ENCODE assay signal across 8 mouse cellular contexts in genomic region chr8:20596842-20597708, GRCm38 (mm10). TPM values are rescaled to one million over a fixed set of nuclear protein-coding genes. Genes with fewer than 3 reads are reported as not detected.
DNase-seq lines count a peak whose midpoint lies in the region; ATAC-seq lines count a peak whose summit lies in the region.
"Not testable (repeated sequence)": the region's sequence is repeated elsewhere in the genome, so short reads cannot be mapped to it uniquely, and the experiment has no call there.

No protein-coding gene starts in this region.

- H3K4me3 ChIP-seq in forebrain, embryonic 11.5 days (ENCODE audit: low read depth, low read length); heart, embryonic 10.5 days: not testable (repeated sequence)

- intact Hi-C loops in left cerebral cortex, postnatal 25 days (cut with DNase I) = not testable (repeated sequence)

- H3K4me2 ChIP-seq in forebrain, embryonic 11.5 days (ENCODE audit: low read depth, low read length, severe bottlenecking) = not testable (repeated sequence)

- peak; percentile 78 for ATAC-seq in forebrain, embryonic 11.5 days (replicated peaks; ENCODE audit: low FRiP score)

- not testable (repeated sequence) for H3K36me3 ChIP-seq in forebrain, embryonic 11.5 days (ENCODE audit: control insufficient read depth, insufficient read depth, low read length); heart, embryonic 10.5 days

- not testable (repeated sequence) for H3K4me1 ChIP-seq in forebrain, embryonic 11.5 days (replicated peaks; ENCODE audit: control insufficient read depth, insufficient read depth, low read length); heart, embryonic 10.5 days

- not testable (repeated sequence) for H3K27me3 ChIP-seq in forebrain, embryonic 11.5 days (ENCODE audit: control insufficient read depth, insufficient read depth, low read length); heart, embryonic 10.5 days (ENCODE audit: insufficient read depth, poor library complexity, severe bottlenecking)

- WGBS in forebrain, embryonic 11.5 days = 80% methylated on average over 9 of the region's 13 CpGs
- 82% methylated on average over 10 of the region's 13 CpGs for WGBS in heart, embryonic 10.5 days

- H3K27ac ChIP-seq in forebrain, embryonic 11.5 days (ENCODE audit: low read depth, low read length); heart, embryonic 10.5 days: not testable (repeated sequence)

- H3K9me3 ChIP-seq in forebrain, embryonic 11.5 days (ENCODE audit: control insufficient read depth, low read length); heart, embryonic 10.5 days: not testable (repeated sequence)

- peak; percentile 76 to 84 for DNase-seq in adrenal gland, postnatal 4 days (ENCODE audit: low spot score in 2 of 2)
- DNase-seq in forebrain, embryonic 11.5 days (ENCODE audit: low spot score) = peak; percentile 48
- DNase-seq in heart, embryonic 10.5 days (ENCODE audit: low spot score) = peak; percentile 52
- peak; percentile 62 for DNase-seq in kidney, adult 11 months
- DNase-seq in left cerebral cortex, postnatal 25 days (ENCODE audit: low spot score in 2 of 2) = peak; percentile 68
- DNase-seq in lung, postnatal 36 days = peak; percentile 52
- DNase-seq in right cerebral cortex, postnatal 10 days (ENCODE audit: low spot score in 2 of 2) = peak; percentile 74 to 80
- peak; percentile 68 for DNase-seq in urinary bladder, postnatal 14 days (ENCODE audit: low spot score)

- not testable (repeated sequence) for H3K9ac ChIP-seq in forebrain, embryonic 11.5 days (ENCODE audit: low read length)

RNA-seq across cellular contexts. Expression of gene Gm21119, which starts 17.6 kb away (rescaled TPM):
- total RNA-seq in adrenal gland, postnatal 4 days (2021) = under 1 TPM; 0.40 to 0.62 TPM
- polyA plus RNA-seq in forebrain, embryonic 11.5 days (2014; fragmentation: Nextera tagmentation; extraction: Ambion mirVana) = not detected in 2 replicates
- polyA plus RNA-seq in heart, embryonic 10.5 days (2016; fragmentation: Nextera tagmentation; extraction: Ambion mirVana) = 0.11 and 0.13 TPM in 2 replicates
- total RNA-seq in left cerebral cortex, postnatal 25 days (2021) = 1 to 10 TPM in 1 of 2 experiments, not detected in 1; 2.3 TPM
